Mouse (Mus musculus): ENCODE results near the gene Jpt2. TPM values are rescaled to one million over a fixed set of nuclear protein-coding genes. Genes with fewer than 3 reads are reported as not detected.
A peak's percentile ranks its signal among the peaks of the same experiment; 100 is the strongest.

Gene Jpt2
- 220 and 226 TPM in 2 replicates for polyA plus RNA-seq (2011; ENCODE audit: insufficient read depth, insufficient read length, low read depth, missing spikeins)

- peak within 1 kb of the TSS; percentile 33 for H3K27ac ChIP-seq (ENCODE audit: insufficient read depth, low read length)
- peaks cover 44% of the 10 kb centered on the region for H3K36me3 ChIP-seq (ENCODE audit: control insufficient read depth, insufficient read depth, low read length, poor library complexity, severe bottlenecking)
- 0 out of 2 replicates have a peak, but pooled peaks have one; percentile 9 for TF ChIP-seq EP300 (IDR thresholded peaks at IDR 0.05; ENCODE audit: insufficient read depth, low read depth, low read length)
- TF ChIP-seq POLR2A (IDR thresholded peaks at IDR 0.05; ENCODE audit: insufficient read depth, low read length) = no peak
- no peak for TF ChIP-seq CTCF (IDR thresholded peaks at IDR 0.05; ENCODE audit: low read depth, low read length)
- H3K27me3 ChIP-seq (ENCODE audit: control insufficient read depth, insufficient read depth, low read length, poor library complexity, severe bottlenecking) = no peaks in the 10 kb centered on the region
- H3K4me3 ChIP-seq (ENCODE audit: low read depth, low read length) = peak within 1 kb of the TSS; percentile 92
- peak within 1 kb of the TSS; percentile 89 for H3K9ac ChIP-seq (ENCODE audit: low read depth, poor library complexity, severe bottlenecking)
- no peaks in the 10 kb centered on the region for H3K9me3 ChIP-seq (replicated peaks; ENCODE audit: control insufficient read depth, insufficient read depth, low read length, poor library complexity, severe bottlenecking)
- H3K4me1 ChIP-seq (ENCODE audit: control insufficient read depth, insufficient read depth, low read length) = peaks cover 3% of the 10 kb centered on the region
These were observed at the start of gene Jpt2 for GRCm38 (mm10) chr17:24960135-24960851. Gene Jpt2 (minus strand): TSS chr17:24960689.

GRCm38 (mm10) chr17:25007480-25007879, 47.0 kb upstream of the Jpt2 start:
- TF ChIP-seq CTCF (IDR thresholded peaks at IDR 0.05; ENCODE audit: low read depth, low read length) (no peak), EP300 (IDR thresholded peaks at IDR 0.05; ENCODE audit: insufficient read depth, low read depth, low read length) (no peak), POLR2A (IDR thresholded peaks at IDR 0.05; ENCODE audit: insufficient read depth, low read length) (no peak)
- peaks cover 29% of the 10 kb centered on the region for H3K36me3 ChIP-seq (ENCODE audit: control insufficient read depth, insufficient read depth, low read length, poor library complexity, severe bottlenecking)
- H3K4me1 ChIP-seq (ENCODE audit: control insufficient read depth, insufficient read depth, low read length) = no peaks in the 10 kb centered on the region
- H3K27me3 ChIP-seq (ENCODE audit: control insufficient read depth, insufficient read depth, low read length, poor library complexity, severe bottlenecking) = no peaks in the 10 kb centered on the region
- no peak overlapping the region for H3K27ac ChIP-seq (ENCODE audit: insufficient read depth, low read length)
- no peak overlapping the region for H3K4me3 ChIP-seq (ENCODE audit: low read depth, low read length)
- H3K9me3 ChIP-seq (replicated peaks; ENCODE audit: control insufficient read depth, insufficient read depth, low read length, poor library complexity, severe bottlenecking) = no peaks in the 10 kb centered on the region
- no peak overlapping the region for H3K9ac ChIP-seq (ENCODE audit: low read depth, poor library complexity, severe bottlenecking)

GRCm38 (mm10) chr17:25005102-25005501, 44.6 kb upstream of the Jpt2 start:
- Histone ChIP-seq H3K27me3 (ENCODE audit: control insufficient read depth, insufficient read depth, low read length, poor library complexity, severe bottlenecking) (no peaks in the 10 kb centered on the region), H3K27ac (ENCODE audit: insufficient read depth, low read length) (no peak overlapping the region), H3K9ac (ENCODE audit: low read depth, poor library complexity, severe bottlenecking) (no peak overlapping the region), H3K4me3 (ENCODE audit: low read depth, low read length) (no peak overlapping the region), H3K9me3 (replicated peaks; ENCODE audit: control insufficient read depth, insufficient read depth, low read length, poor library complexity, severe bottlenecking) (no peaks in the 10 kb centered on the region), H3K36me3 (ENCODE audit: control insufficient read depth, insufficient read depth, low read length, poor library complexity, severe bottlenecking) (peaks cover 20% of the 10 kb centered on the region), H3K4me1 (ENCODE audit: control insufficient read depth, insufficient read depth, low read length) (no peaks in the 10 kb centered on the region)
- TF ChIP-seq CTCF (IDR thresholded peaks at IDR 0.05; ENCODE audit: low read depth, low read length) (peak; percentile 13), EP300 (IDR thresholded peaks at IDR 0.05; ENCODE audit: insufficient read depth, low read depth, low read length) (no peak)

GRCm38 (mm10) chr17:24994721-24995120, 34.2 kb upstream of the Jpt2 start:
- no peak overlapping the region for H3K9ac ChIP-seq (ENCODE audit: low read depth, poor library complexity, severe bottlenecking)
- H3K36me3 ChIP-seq (ENCODE audit: control insufficient read depth, insufficient read depth, low read length, poor library complexity, severe bottlenecking) = peaks cover 52% of the 10 kb centered on the region
- H3K27ac ChIP-seq (ENCODE audit: insufficient read depth, low read length) = no peak overlapping the region
- no peaks in the 10 kb centered on the region for H3K4me1 ChIP-seq (ENCODE audit: control insufficient read depth, insufficient read depth, low read length)
- H3K4me3 ChIP-seq (ENCODE audit: low read depth, low read length) = no peak overlapping the region
- TF ChIP-seq CTCF (IDR thresholded peaks at IDR 0.05; ENCODE audit: low read depth, low read length) (no peak), POLR2A (IDR thresholded peaks at IDR 0.05; ENCODE audit: insufficient read depth, low read length) (no peak), EP300 (IDR thresholded peaks at IDR 0.05; ENCODE audit: insufficient read depth, low read depth, low read length) (no peak)
- H3K27me3 ChIP-seq (ENCODE audit: control insufficient read depth, insufficient read depth, low read length, poor library complexity, severe bottlenecking) = no peaks in the 10 kb centered on the region
- H3K9me3 ChIP-seq (replicated peaks; ENCODE audit: control insufficient read depth, insufficient read depth, low read length, poor library complexity, severe bottlenecking) = no peaks in the 10 kb centered on the region

GRCm38 (mm10) chr17:24987221-24987620, 26.7 kb upstream of the Jpt2 start:
- H3K27ac ChIP-seq (ENCODE audit: insufficient read depth, low read length) = no peak overlapping the region
- no peak overlapping the region for H3K9ac ChIP-seq (ENCODE audit: low read depth, poor library complexity, severe bottlenecking)
- TF ChIP-seq EP300 (IDR thresholded peaks at IDR 0.05; ENCODE audit: insufficient read depth, low read depth, low read length) = no peak
- TF ChIP-seq CTCF (IDR thresholded peaks at IDR 0.05; ENCODE audit: low read depth, low read length) = no peak
- TF ChIP-seq POLR2A (IDR thresholded peaks at IDR 0.05; ENCODE audit: insufficient read depth, low read length) = no peak
- H3K4me1 ChIP-seq (ENCODE audit: control insufficient read depth, insufficient read depth, low read length) = no peaks in the 10 kb centered on the region
- H3K27me3 ChIP-seq (ENCODE audit: control insufficient read depth, insufficient read depth, low read length, poor library complexity, severe bottlenecking) = no peaks in the 10 kb centered on the region
- no peak overlapping the region for H3K4me3 ChIP-seq (ENCODE audit: low read depth, low read length)
- peaks cover 29% of the 10 kb centered on the region for H3K36me3 ChIP-seq (ENCODE audit: control insufficient read depth, insufficient read depth, low read length, poor library complexity, severe bottlenecking)
- no peaks in the 10 kb centered on the region for H3K9me3 ChIP-seq (replicated peaks; ENCODE audit: control insufficient read depth, insufficient read depth, low read length, poor library complexity, severe bottlenecking)

All from ES-Bruce4 (cell line).